Mouse (Mus musculus): ENCODE data around the gene Map2k6.

- TF ChIP-seq CTCF (IDR thresholded peaks at IDR 0.05; ENCODE audit: low read depth, low read length), result no peak
- no peak for TF ChIP-seq POLR2A (IDR thresholded peaks at IDR 0.05; ENCODE audit: extremely low read depth, insufficient read depth, low read length)
These were observed 145.7 kb downstream of the Map2k6 start for GRCm38 (mm10) chr11:110544419-110545210.

Data from liver, adult 2 months (tissue).